In genomic region chr17:11844436-11844835, GRCm38 (mm10) we compare ENCODE assay signal across 27 mouse cellular contexts.
"Had no signal": no experiment of that assay in that cellular context is flagged by ENCODE, and none has a peak within 500 bp of the region (broad histone marks: within the 10 kb centered on the region; RNA-seq: fewer than 3 reads in every experiment).

No protein-coding gene starts in this region.

- H3K9ac ChIP-seq: embryonic facial prominence, embryonic 12.5 days; embryonic facial prominence, embryonic 13.5 days; embryonic facial prominence, embryonic 15.5 days; forebrain, embryonic 12.5 days; forebrain, embryonic 13.5 days; forebrain, embryonic 15.5 days; forebrain, postnatal 0 days had no signal

- H3K4me3 ChIP-seq: embryonic facial prominence, embryonic 10.5 days; embryonic facial prominence, embryonic 12.5 days; embryonic facial prominence, embryonic 13.5 days; embryonic facial prominence, embryonic 15.5 days; erythroblast, embryonic 14.5 days; forebrain, embryonic 10.5 days; forebrain, embryonic 12.5 days; forebrain, embryonic 13.5 days; forebrain, embryonic 15.5 days; gastrocnemius, adult 2 months; heart, adult 2 months had no signal

- H3K4me1 ChIP-seq: embryonic facial prominence, embryonic 12.5 days; embryonic facial prominence, embryonic 13.5 days; embryonic facial prominence, embryonic 15.5 days; forebrain, embryonic 12.5 days; forebrain, embryonic 15.5 days had no signal

- H3K27me3 ChIP-seq: embryonic facial prominence, embryonic 12.5 days; embryonic facial prominence, embryonic 13.5 days; embryonic facial prominence, embryonic 15.5 days; forebrain, embryonic 12.5 days; forebrain, embryonic 13.5 days; forebrain, embryonic 15.5 days had no signal

- H3K4me2 ChIP-seq: embryonic facial prominence, embryonic 12.5 days; embryonic facial prominence, embryonic 13.5 days; embryonic facial prominence, embryonic 15.5 days; forebrain, embryonic 12.5 days; forebrain, embryonic 13.5 days; forebrain, embryonic 15.5 days had no signal

- ATAC-seq: forebrain, embryonic 13.5 days; forebrain, embryonic 14.5 days; forebrain, embryonic 15.5 days; forebrain, embryonic 16.5 days; forebrain, postnatal 0 days had no signal

- DNase-seq: cerebellum, adult 8-10 months; cerebellum, adult 9-10 months; cerebellum, adult 9-11 months; cerebellum, postnatal 10 days; cerebellum, postnatal 14 days; cerebellum, postnatal 25 days; cerebellum, postnatal 36 days; embryo, embryonic 11 days; forebrain, postnatal 0 days; gastrocnemius, adult 2 months; gastrocnemius, postnatal 10 days; gastrocnemius, postnatal 14 days; gastrocnemius, postnatal 25 days; gastrocnemius, postnatal 36 days; heart, adult 18-20 months; heart, adult 2 months had no signal

- H3K27ac ChIP-seq: embryonic facial prominence, embryonic 10.5 days; embryonic facial prominence, embryonic 12.5 days; embryonic facial prominence, embryonic 13.5 days; embryonic facial prominence, embryonic 15.5 days; forebrain, embryonic 10.5 days; forebrain, embryonic 12.5 days; forebrain, embryonic 13.5 days; forebrain, embryonic 15.5 days; gastrocnemius, adult 2 months; heart, adult 2 months had no signal

- H3K36me3 ChIP-seq: embryonic facial prominence, embryonic 10.5 days; embryonic facial prominence, embryonic 12.5 days; embryonic facial prominence, embryonic 13.5 days; embryonic facial prominence, embryonic 15.5 days; forebrain, embryonic 10.5 days; forebrain, embryonic 12.5 days; forebrain, embryonic 15.5 days had no signal

- H3K9me3 ChIP-seq: embryonic facial prominence, embryonic 10.5 days; embryonic facial prominence, embryonic 12.5 days; embryonic facial prominence, embryonic 13.5 days; embryonic facial prominence, embryonic 15.5 days; forebrain, embryonic 10.5 days; forebrain, embryonic 12.5 days; forebrain, embryonic 13.5 days; forebrain, embryonic 15.5 days had no signal
